Mouse (Mus musculus) left cerebral cortex, postnatal 36 days (tissue): ENCODE measurements at regions not wholly inside any gene's neighbourhood (a gene's known extent, or its start where the extent isn't known, plus 50 kb on each side); places are given as distances from the start of the nearest gene placed in this dataset.
"Not testable (repeated sequence)": the region's sequence is repeated elsewhere in the genome, so short reads cannot be mapped to it uniquely, and the experiment has no call there.

Experiments
- DNase-seq, 2 experiments: peaks; one replicate each; pipeline ENCODE4 v3.0.0; 2021 to 2022; ENCODE audit warnings: low spot score in 2 of 2, mixed read lengths in 1 of 2
- intact Hi-C: fragments of 180-260 bp; cut with DNase I; formaldehyde crosslinking; loops from one replicate; pipeline ENCODE4 v1.15.1; 2025

- DNase-seq: no peak
- intact Hi-C loops: no loop called here
Measured at GRCm38 (mm10) chr7:73688451-73688850, 51.7 kb upstream of the Fam174b start.

- intact Hi-C loops, DNase-seq: not testable (repeated sequence)
Measured at GRCm38 (mm10) chr7:73686245-73686644, 53.9 kb upstream of the Fam174b start.

GRCm38 (mm10) chr7:73682756-73683155 lies 57.3 kb upstream of the Fam174b start:
- intact Hi-C loops: no loop called here
- no peak for DNase-seq

- DNase-seq: no peak
- intact Hi-C loops: no loop called here
Measured at GRCm38 (mm10) chr7:73670598-73670997, 69.5 kb upstream of the Fam174b start.

GRCm38 (mm10) chr7:73668791-73669190 lies 71.3 kb upstream of the Fam174b start:
- intact Hi-C loops: no loop called here
- DNase-seq: no peak

- no peak for DNase-seq
- intact Hi-C loops: no loop called here
Measured at GRCm38 (mm10) chr7:73666921-73667675, 73.0 kb upstream of the Fam174b start.

GRCm38 (mm10) chr7:73664962-73665361 lies 75.1 kb upstream of the Fam174b start:
- DNase-seq: no peak
- intact Hi-C loops: no loop called here

GRCm38 (mm10) chr7:73662536-73662935 lies 77.6 kb upstream of the Fam174b start:
- intact Hi-C loops: no loop called here
- no peak for DNase-seq

- intact Hi-C loops: no loop called here
- DNase-seq: no peak
Measured at GRCm38 (mm10) chr7:73661901-73662300, 78.2 kb upstream of the Fam174b start.

GRCm38 (mm10) chr7:73659551-73659950 lies 80.6 kb upstream of the Fam174b start:
- no peak for DNase-seq

GRCm38 (mm10) chr7:73657283-73657682 lies 82.8 kb upstream of the Fam174b start:
- intact Hi-C loops: loop anchor here (5.0 kb wide), 3 partner anchors 150 to 370 kb away; no protein-coding TSS in a partner anchor
- no peak for DNase-seq

More at GRCm38 (mm10) chr7:73659551-73659950, 80.6 kb upstream of the Fam174b start:
- intact Hi-C loops: loop anchor here (5.0 kb wide), 3 partner anchors 148 to 368 kb away; no protein-coding TSS in a partner anchor

GRCm38 (mm10) chr7:73656424-73656795 lies 83.7 kb upstream of the Fam174b start:
- intact Hi-C loops: loop anchor here (5.0 kb wide), 3 partner anchors 151 to 371 kb away; no protein-coding TSS in a partner anchor
- not testable (repeated sequence) for DNase-seq

- peak in 1 of 2 experiments; percentile 55 for DNase-seq
- intact Hi-C loops: loop anchor here (5.0 kb wide), 3 partner anchors 151 to 371 kb away; no protein-coding TSS in a partner anchor
Measured at GRCm38 (mm10) chr7:73655787-73656423, 84.2 kb upstream of the Fam174b start.

GRCm38 (mm10) chr7:73654193-73654871 lies 85.8 kb upstream of the Fam174b start:
- DNase-seq: peak in 1 of 2 experiments; percentile 28
- intact Hi-C loops: loop anchor here (5.0 kb wide), 1 partner anchor 88 kb away; the partner anchor contains the start of gene Fam174b

- no peak for DNase-seq
Measured at GRCm38 (mm10) chr7:73650909-73651308, 89.2 kb upstream of the Fam174b start.

GRCm38 (mm10) chr7:73648010-73648409 lies 92.1 kb upstream of the Fam174b start:
- DNase-seq: peak; percentile 74 to 79
- intact Hi-C loops: loop anchor here (10.0 kb wide), 1 partner anchor 1253 kb away; no protein-coding TSS in a partner anchor

More at GRCm38 (mm10) chr7:73650909-73651308, 89.2 kb upstream of the Fam174b start:
- intact Hi-C loops: loop anchor here (5.0 kb wide), 1 partner anchor 91 kb away; the partner anchor contains the start of gene Fam174b

- intact Hi-C loops: loop anchor here (10.0 kb wide), 1 partner anchor 1252 kb away; no protein-coding TSS in a partner anchor
- DNase-seq: peak in 1 of 2 experiments; percentile 28
Measured at GRCm38 (mm10) chr7:73647140-73647539, 93.0 kb upstream of the Fam174b start.

GRCm38 (mm10) chr7:73646711-73647110 lies 93.4 kb upstream of the Fam174b start:
- DNase-seq: no peak
- intact Hi-C loops: loop anchor here (10.0 kb wide), 1 partner anchor 1252 kb away; no protein-coding TSS in a partner anchor

GRCm38 (mm10) chr7:73644362-73644904 lies 95.7 kb upstream of the Fam174b start:
- intact Hi-C loops: loop anchor here (10.0 kb wide), 1 partner anchor 1250 kb away; no protein-coding TSS in a partner anchor
- DNase-seq: no peak
